Mouse (Mus musculus): Measurements from ENCODE around the gene Cd63.

Gene Cd63

DNA sequence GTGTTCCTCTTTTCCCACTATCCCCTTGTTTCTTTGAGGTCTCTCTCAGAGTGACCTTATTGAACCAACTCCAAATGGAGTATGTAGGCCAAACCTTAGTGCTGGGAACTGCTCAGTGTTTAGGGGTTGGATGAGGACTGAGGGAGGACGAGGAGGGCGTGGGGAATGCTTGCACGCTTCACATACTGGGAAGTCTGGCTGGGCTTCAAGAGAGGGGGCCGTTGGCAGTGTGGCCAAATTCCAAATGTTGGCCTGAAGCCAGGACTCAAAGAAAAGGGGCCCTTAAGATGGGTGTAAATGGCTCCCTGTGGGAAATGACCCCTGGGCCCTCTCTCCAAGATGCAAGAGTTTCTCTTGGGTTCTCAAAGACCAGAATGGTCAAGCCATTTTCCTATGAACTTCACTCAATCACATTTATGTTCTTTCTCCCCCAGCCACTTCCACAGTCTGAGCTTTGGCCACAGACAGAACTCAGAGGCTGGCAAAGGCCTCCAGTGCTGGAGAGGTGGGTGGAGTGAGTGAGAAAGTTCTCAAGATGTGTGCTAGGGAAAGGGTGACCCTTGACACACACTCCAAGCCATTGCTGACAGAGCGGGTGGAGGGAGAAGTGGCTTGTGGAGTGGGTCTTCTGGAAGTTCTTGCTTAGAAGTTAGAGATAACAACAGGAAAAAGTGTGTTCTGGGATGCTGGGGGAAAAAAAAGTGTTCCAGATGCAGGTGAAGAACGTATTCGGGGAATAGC lies 29.0 kb downstream of the Cd63 start:
- DNase-seq (ENCODE audit: extremely low spot score) = no peak

DNA sequence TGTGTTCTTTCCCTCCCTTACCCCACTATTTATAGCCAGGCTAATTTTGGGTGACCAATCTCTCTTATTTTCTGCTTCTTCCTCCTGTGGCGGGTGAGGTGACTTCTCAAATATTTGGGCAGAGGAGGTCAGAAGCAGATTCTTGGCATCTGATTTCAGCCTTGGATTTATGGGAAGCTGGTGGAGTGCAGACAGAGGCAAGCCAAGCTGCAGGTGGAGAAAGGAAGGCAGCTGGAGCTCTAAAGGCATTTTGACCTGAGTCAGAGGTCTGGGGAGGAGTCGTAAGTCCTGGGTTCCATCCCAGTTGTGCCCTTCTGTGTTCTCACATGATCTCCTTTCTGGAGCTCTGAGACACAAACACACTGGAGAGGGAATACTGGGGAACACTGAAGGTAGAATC lies 30.7 kb downstream of the Cd63 start:
- no peak for DNase-seq (ENCODE audit: extremely low spot score)

DNA sequence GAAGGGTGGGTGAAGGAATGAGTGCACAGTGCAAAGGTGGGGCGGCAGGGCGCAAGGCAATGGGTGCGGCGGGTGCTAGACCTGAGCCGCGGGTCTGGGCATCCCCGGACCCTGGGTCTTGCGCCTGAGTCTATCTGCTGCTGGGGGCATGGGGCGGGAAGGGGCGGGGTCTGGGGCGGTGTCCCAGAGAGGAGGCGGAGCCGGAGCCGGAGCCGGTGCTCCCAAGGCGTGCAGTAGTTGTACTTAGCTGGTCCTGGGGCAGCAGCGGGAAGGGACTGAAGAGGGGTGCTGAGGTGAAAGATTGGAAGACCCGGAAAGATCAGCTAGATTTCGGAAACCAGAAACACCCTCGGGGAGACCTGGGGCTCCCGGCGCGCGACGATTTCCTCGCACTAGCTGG lies 32.8 kb downstream of the Cd63 start, which contains the start of gene Itga7:
Itga7 (plus strand) TSS at position 245 of the 400 bp plus-strand sequence.
- DNase-seq (ENCODE audit: extremely low spot score) = peak; percentile 71

DNA sequence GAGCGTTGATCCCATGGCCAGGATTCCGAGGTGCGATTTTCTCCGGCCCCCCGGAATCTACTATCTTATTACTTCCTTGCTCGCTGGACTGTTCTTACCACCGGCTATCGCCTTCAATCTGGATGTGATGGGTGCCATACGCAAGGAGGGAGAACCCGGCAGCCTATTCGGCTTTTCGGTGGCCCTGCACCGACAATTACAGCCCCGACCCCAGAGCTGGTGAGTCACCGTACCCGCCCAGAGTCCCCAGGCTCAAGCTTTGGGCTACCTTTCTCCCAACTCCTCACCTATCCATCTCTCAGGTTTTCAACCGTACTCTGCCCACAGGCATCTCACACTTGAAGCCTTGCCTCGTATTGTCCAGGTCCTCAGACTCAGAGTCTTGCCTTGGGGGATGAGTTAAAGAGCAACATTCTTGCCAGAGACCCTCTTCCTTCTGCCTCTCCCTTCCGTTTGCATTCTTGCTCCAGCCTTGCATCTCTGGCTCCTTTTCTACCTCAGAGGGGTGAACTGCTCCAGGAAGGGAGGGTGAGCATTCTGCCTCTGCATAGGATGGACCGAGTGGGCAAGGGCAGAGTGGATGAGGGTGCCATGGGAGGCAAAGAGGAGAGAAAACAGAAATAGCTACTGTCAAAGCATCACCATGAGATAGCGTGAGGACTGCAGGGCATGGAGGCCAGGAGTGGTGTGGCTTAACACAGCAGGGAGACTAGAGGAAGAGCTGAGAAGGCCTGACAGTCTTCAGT lies 33.4 kb downstream of the Cd63 start:
- no peak for DNase-seq (ENCODE audit: extremely low spot score)

DNA sequence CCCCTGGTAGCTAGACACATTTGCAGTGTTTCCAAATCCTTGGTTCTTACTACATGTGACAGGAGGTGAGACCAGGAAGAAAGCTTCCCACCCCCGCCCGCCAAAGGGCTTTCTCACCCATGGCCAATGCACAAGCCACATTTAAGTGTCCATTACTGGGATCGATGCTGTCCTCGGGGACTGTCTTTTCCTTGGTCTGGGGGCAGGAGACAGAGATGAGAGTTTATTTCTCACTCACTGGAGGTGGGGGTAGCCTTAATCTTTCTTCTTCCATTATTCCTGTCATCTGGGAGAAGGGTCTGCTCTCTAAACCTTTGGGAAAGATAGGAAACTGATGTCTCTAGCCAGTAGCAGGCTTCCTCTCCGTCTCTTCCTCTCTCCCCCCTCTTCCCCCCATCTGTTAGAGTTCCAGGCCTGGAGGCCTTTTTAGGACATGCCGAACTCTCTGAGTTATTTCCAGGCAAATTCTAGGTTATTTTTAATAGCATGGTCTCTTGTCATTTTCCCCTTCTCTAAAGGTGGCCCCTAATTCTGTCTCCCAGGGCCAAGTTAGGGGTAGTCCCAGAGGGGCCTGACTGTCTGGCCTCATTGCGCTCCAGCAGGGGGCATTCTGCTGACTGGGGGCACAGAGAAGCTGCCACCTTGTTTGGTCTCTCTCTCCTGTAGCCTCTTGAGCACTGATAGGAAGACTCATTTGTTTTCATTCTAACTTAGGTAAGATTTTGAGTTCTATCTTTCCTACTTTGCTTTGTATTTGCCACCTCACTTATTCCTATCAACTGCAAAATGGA lies 34.4 kb downstream of the Cd63 start:
- DNase-seq (ENCODE audit: extremely low spot score) = no peak

DNA sequence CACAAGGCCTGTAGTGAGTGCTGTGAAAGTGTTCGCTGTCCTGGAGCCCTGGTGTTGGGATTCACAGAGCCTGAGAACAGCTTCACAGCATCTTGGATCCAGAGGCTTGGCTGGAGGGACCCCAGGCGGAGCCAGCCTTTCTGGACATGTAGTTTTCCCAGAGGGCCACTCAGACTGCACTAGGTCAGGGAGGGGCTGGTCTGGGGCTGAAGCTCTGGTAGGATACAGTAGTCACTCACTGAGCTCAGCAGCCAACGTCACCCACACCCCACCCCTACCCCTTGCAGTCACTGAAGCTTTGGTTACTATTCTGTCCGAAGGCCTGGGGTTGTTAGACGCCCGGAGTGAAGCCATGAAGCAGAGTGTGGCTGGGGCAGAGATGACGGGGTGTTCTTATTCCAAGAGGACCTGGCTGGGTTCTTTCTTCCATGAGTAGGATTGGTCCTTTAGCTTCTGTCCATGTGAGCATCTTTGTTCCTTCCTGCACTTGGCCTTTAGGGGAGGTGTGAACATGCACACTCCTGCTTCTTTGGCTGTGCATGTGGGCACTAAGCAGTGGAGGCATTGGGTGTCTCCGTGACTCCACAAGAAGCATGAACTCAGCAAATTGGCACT lies 35.1 kb downstream of the Cd63 start:
- DNase-seq (ENCODE audit: extremely low spot score) = no peak

DNA sequence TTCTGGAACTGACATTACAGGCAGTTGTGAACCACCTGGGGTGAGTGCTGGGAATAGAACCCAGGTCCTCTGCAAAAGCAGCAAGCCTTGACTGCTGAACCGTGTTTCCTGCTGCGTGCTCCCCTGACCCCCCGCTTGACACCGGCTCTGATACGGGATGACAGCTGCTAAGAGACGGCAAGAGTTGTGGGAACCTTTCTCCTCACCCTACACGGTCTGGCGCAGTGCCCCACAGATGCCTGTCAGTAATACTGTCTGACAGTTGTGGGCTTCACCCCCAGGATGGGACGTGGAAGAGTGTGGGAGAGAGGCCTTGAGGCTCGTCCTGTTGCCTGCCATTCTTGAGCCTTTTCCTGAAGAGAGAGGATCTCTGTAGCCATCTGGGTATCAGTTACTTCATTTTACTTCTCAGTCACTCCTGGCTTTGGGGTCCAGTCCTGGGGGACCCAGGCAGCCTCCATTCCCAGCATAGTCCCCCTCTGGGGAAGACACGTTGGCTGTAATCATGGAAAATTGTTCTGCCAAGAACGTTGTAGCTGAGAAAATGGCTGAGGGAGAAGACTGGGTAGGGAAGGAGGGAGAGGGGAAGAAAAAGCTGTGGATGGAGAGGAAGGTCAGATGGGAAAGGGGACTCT lies 37.1 kb downstream of the Cd63 start:
- no peak for DNase-seq (ENCODE audit: extremely low spot score)

DNA sequence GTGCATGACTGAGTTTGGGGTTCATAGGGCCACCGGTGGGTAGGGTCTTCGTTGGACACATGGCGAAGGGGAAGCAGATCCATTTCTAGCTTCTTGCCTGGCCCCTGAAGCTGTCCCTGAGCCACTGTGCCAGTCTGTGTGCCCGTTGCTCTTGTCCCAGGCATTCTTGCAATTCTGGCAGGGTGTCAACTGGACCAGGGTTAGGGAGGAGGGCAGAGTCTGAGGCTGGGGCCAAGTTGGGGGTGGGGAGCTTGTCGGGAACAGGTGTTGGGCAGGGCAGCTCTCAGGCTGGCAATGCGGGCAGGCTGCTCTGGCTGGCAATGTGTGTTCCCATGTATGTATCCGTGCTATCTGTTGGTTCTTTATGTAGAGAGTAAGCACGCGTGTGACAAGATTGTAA lies 37.7 kb downstream of the Cd63 start:
- no peak for DNase-seq (ENCODE audit: extremely low spot score)

DNA sequence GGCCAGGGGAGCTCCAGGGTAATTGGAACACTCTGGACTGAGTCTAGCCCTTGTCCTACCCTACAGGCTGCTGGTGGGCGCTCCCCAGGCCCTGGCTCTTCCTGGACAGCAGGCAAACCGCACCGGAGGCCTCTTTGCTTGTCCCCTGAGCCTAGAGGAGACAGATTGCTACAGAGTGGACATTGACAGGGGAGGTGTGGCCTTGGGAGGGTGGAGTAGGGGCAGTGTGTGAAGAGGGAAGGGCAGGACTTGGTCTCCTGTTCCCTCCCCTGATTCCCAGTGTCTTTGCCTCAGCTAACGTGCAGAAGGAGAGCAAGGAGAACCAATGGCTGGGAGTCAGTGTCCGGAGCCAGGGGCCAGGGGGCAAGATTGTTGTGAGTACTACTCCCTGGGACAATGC lies 38.2 kb downstream of the Cd63 start:
- no peak for DNase-seq (ENCODE audit: extremely low spot score)

DNA sequence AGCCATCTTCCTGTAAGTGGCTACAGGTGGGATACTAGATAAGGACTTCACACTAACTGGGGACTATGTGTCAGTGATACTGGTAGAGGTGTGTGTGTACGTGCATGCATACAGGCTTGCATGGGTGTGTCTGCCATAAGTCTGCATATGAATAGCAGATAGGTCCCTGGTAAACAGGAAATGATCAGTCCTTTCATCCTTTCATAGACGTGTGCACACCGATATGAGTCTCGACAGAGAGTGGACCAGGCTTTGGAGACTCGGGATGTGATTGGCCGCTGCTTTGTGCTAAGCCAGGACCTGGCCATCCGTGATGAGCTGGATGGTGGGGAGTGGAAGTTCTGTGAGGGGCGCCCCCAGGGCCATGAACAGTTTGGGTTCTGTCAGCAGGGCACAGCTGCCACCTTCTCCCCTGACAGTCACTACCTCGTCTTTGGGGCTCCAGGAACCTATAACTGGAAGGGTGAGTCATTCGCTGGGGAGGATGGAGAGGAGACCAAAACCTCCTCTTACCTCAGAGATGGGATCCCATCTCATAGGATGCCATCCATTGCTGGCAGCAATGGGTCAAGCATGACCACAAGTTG lies 39.8 kb downstream of the Cd63 start:
- DNase-seq (ENCODE audit: extremely low spot score) = no peak

DNA sequence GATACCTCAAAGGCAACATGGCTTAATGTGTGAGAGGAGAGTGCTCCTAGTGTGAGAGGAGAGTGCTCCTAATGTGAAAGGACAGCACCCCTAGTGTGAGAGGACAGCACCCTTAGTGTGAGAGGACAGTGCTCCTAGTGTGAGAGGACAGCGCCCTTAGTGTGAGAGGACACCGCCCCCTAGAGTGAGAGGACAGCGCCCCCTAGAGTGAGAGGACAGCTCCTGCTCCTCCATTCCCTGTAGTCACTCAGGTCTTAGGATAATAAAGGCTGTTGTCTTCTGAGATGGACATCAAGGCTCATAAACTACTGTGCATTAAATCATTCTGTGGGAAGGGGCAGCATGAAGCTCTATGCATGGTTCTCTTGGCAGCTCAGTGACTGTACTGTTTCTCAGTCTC lies 44.9 kb downstream of the Cd63 start:
- no peak for DNase-seq (ENCODE audit: extremely low spot score)

DNA sequence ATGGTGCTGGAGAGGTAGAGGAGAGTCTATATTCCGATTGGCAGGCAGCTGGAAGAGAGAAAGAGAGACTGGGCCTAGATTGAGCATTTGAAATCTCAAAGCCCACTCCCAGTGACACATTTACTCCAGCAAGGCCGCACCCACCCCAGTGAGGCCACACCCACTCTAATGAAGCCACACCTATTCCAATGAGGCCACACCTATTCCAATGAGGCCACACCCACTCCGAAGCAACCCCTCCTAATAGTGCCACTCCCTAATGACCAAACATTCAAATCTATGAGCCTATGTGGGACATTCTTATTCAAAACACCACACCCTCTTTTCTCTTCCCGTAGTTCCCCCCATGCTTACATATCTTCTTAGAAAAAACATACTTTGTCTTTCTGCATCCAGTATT lies 46.7 kb downstream of the Cd63 start:
- no peak for DNase-seq (ENCODE audit: extremely low spot score)

DNA sequence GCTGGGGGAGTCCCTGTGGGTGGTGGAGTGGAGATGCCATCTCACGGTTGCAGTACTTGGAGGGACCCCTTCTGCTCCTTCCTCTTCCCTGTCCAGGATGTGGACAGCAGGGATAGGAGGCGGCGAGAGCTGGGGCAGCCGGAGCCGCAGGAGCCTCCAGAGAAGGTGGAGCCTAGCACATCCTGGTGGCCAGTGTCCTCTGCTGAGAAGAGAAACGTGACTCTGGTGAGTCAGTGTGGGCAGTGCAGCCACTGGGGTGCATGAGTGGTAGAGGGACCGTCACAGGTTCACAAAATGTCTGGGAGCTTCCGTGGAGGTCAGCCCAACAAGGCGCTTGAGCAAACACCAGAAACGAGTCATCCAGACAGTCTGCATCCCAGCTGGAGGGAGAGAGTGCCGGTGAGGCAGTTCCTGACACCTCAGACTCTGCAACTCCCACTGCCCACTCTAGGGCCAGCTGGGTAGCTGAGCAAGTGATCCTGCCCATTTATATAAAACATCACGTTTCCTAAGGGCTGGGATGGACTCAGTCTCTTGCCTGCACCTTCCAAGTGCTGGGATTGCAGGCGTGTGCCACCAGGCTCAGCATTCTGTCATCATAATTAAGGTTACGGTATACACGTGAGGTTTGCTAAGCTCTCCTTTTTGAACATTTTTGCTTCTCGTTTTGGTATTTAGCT lies 49.6 kb downstream of the Cd63 start:
- DNase-seq (ENCODE audit: extremely low spot score) = no peak

DNA sequence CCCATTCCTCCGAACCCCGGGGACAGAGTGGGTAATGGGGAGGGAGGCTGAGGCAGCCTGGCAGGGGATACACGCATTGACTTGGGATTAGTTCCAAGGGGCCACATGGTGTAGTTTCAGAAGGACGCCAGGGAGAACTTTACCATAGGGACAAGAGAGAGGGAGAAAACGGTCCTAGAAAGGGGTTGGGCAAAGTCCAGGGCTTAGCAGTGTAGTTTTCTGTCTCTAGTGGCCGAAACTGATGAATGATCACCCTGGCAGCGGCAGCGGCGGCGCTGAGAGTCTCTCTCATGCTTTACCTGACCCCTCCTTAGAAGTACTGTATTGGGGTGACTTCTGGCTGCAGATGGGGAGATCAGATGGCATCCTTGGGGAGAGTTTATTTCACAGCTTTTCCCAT lies 57.6 kb downstream of the Cd63 start:
- DNase-seq (ENCODE audit: extremely low spot score) = no peak

DNA sequence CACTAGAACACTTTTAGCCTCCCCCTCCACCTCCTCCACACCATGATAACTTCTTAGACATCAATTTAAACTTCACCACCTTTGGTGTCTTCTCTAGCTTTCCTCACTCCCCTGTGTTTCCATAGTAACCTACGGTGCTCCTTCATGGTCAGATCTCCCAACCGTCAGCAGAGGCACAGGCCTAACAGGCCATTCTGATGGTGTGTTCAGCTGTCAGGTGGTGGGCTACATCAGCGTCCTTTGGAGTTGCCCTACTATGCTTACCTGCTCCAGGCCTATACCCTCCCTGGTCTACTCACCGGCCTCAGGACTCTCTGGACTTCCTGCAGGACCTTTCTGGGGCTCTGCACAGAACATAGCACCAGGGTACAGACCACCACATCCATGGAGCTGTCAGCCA lies 59.4 kb downstream of the Cd63 start:
- no peak for DNase-seq (ENCODE audit: extremely low spot score)

DNA sequence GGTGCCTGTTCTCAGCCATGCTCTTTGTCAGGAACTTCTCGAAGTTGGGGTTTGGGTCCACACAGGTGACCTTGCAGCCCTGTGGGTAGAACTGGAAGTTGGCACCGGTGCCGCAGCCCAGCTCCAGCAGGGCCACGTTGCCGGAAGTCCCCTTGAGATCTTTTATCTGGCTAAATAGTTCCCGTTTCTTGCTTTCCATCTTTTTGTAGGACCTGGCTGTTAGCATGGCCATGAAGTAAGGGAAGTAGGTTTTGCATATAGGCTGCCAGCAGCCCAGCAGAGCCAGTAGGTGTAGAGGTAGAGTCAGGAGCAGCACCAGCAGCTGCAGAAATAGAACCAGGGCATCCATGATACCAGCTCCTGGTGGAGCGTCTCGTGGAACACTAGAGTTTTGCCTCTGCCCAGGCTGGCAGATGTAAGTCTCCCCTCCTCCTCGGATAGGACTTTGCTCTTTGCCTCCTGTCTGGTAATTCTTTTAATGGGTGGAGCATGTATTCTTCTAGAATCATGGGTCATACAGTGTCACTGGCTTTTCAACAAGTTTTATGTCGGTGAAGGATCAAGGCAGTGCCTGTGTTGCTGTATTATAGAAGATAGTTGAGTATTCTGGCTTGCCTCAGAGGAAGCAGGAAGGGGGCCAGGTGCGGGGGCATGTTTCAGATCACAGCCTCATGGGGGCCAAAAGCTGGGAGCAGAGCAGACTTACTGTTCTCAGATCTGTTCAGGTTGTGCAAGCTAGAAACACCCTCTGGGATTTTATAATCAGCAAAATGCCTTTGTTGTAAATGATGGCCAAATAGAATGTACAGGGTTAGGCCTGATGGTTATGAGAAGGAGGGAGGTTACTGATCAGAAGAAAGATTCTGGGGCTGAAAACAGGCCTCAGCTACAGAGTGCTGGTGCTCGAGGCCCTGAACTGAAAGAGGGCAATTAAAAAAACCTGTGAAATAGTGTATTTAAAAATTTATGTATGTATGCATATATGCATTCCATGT lies 60.1 kb downstream of the Cd63 start, which contains the start of gene Mettl7b:
Mettl7b (minus strand) TSS at position 399 of the 995 bp plus-strand sequence.
- no peak for DNase-seq (ENCODE audit: extremely low spot score)
